Mouse (Mus musculus) layer of hippocampus, postnatal 10 days (tissue): Measurements from ENCODE around the gene Ttll1. TPM values are rescaled to one million over a fixed set of nuclear protein-coding genes. Genes with fewer than 3 reads are reported as not detected.

Experiments
- microRNA-seq, 2 experiments: library from miRNA; unstranded; fragments of <30 nt; microRNA quantifications; one replicate each; pipeline ENCODE4 v1.2.0; 2021
- total RNA-seq, 2 experiments: library from RNA; stranded (reverse); gene quantifications; 2 replicates each; pipeline ENCODE4 v1.2.3; 2021

Ttll1 gene
- total RNA-seq, 2 experiments from 2014 or later: 49.4 to 53.1 TPM

Small RNA genes within 50 kb of the gene (microRNA-seq; reads per million reads assigned to microRNA genes)
- 0 reads per million in 2 experiments for gene Gm24575

Other genes starting within 250 kb of the Ttll1 start
- gene Arfgap3, start 160.6 kb downstream of the Ttll1 start, total RNA-seq: 10 to 100 TPM; 19.8 to 22.7 TPM
- 10 to 100 TPM; 38.3 to 49.7 TPM for gene Pacsin2, start 46.3 kb downstream of the Ttll1 start, total RNA-seq
- not detected for gene Bik, start 16.0 kb upstream of the Ttll1 start, total RNA-seq
- gene Tspo, start 52.7 kb upstream of the Ttll1 start, total RNA-seq: 1 to 10 TPM; 2.4 to 2.9 TPM
- 10 to 100 TPM; 26.8 to 31.7 TPM for gene Mcat, start 52.9 kb upstream of the Ttll1 start, total RNA-seq
- 10 to 100 TPM; 18.2 to 19.6 TPM for gene Ttll12, start 84.3 kb upstream of the Ttll1 start, total RNA-seq
- 10 to 100 TPM; 14.8 to 17.6 TPM for gene Scube1, start 214.1 kb upstream of the Ttll1 start, total RNA-seq